Mouse (Mus musculus) heart, adult 10 weeks (tissue): Measurements from ENCODE around the gene Xpo1. TPM values are rescaled to one million over a fixed set of nuclear protein-coding genes. Genes with fewer than 3 reads are reported as not detected.

Experiments
- polyA plus RNA-seq: library from polyadenylated mRNA; stranded (reverse); fragments of 350-450 nt; fragmentation: Illumina TruSeq; extraction: RNeasy Lipid Tissue Mini Kit (QIAGEN cat#74804); gene quantifications from one replicate; pipeline ENCODE4 v1.2.3, GENCODE M21; 2014; ENCODE audit warnings: low read depth, low replicate concordance

The Xpo1 gene
- polyA plus RNA-seq, result 31.2 TPM

GRCm38 (mm10) chr11:23255427-23256193 lies at the start of gene Xpo1:
Xpo1 (plus strand) TSS chr11:23256041.

GRCm38 (mm10) chr11:23306764-23307565 lies 51.1 kb downstream of the Xpo1 start, which contains the start of gene Usp34:
Usp34 (plus strand) TSS chr11:23306895.

Other genes starting within 250 kb of the Xpo1 start
- 2.3 TPM for gene Fam161a, start 248.5 kb upstream of the Xpo1 start, polyA plus RNA-seq
- gene Usp34, start 50.9 kb downstream of the Xpo1 start, polyA plus RNA-seq, result 29.3 TPM
- 51.6 TPM for gene Ahsa2, start 242.0 kb downstream of the Xpo1 start, polyA plus RNA-seq